Mouse (Mus musculus): ENCODE data around the gene Gcnt1. TPM values are rescaled to one million over a fixed set of nuclear protein-coding genes. Genes with fewer than 3 reads are reported as not detected.

Gcnt1 gene
- polyA plus RNA-seq, 1 experiment from 2014 or later, result 1.1 TPM

DNA sequence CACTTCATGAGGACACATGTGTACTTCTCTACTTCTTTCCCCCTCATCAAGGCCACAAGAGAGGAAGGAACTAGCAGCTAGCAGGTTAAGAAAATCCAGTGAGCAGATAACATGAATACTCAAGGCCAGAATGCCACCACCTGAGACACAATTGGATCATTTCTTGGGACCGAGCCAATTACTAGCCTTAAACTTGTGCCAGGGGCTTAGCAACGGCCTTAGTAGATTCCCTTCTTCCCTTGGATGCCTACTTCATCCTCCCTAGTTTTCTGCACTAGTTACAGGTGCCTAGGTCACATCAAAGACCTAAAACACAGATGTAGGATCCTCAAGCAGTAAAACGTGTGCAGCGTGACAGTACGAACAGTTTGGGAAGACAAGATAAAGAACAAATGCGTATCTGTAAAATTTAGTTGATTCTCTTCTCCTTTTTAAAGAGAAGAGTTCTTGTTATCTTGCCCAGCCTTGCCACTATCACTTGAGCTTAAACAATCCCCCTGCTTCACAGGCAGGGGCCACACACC, 44.7 kb downstream of the Gcnt1 start:
- no peak overlapping the region for H3K27ac ChIP-seq (replicated peaks; ENCODE audit: low read depth, low read length)
- H3K4me3 ChIP-seq (replicated peaks; ENCODE audit: low read depth, low read length), result no peak overlapping the region
- 91% methylated on average over 6 of the region's 6 CpGs for WGBS
- H3K4me2 ChIP-seq (ENCODE audit: low read length), result no peak overlapping the region
- H3K9ac ChIP-seq (replicated peaks; ENCODE audit: low read length), result no peak overlapping the region
- H3K36me3 ChIP-seq (ENCODE audit: control insufficient read depth, insufficient read depth, low read length), result no peaks in the 10 kb centered on the region
- H3K27me3 ChIP-seq (ENCODE audit: control insufficient read depth, insufficient read depth, low read length), result no peaks in the 10 kb centered on the region
- ATAC-seq (ENCODE audit: low FRiP score, low TSS enrichment), result no peak
- H3K9me3 ChIP-seq (ENCODE audit: control insufficient read depth, low read length), result no peaks in the 10 kb centered on the region
- DNase-seq, result no peak
- H3K4me1 ChIP-seq (ENCODE audit: control insufficient read depth, insufficient read depth, low read length), result no peaks in the 10 kb centered on the region

DNA sequence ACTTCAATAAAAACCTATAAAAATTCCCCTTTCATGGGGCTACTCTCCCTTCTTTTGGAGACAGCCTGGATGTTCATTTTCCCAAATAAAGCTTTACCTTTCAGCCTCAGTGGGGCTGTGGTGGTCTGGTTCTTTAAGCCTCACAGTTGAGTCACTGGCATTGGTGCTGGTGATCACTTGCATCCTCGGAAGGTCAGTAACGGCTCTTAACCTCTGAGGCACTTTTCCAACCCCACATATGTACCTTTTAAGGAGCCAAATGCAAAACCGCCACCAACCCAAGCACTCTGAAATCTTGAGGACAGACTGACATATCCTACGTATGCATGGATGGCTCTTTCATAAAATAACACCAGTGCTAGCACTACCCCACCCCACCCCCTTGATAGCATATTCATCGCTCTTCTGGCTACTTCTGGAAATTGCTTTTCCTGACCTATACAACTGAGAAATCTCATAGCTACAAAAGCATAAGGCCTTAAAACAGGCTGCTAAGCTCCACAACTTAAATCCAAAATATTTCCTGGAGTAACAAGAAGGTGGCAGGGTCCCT, 48.9 kb downstream of the Gcnt1 start:
- no peak overlapping the region for H3K27ac ChIP-seq (replicated peaks; ENCODE audit: low read depth, low read length)
- 95% methylated on average over 5 of the region's 5 CpGs for WGBS

DNA sequence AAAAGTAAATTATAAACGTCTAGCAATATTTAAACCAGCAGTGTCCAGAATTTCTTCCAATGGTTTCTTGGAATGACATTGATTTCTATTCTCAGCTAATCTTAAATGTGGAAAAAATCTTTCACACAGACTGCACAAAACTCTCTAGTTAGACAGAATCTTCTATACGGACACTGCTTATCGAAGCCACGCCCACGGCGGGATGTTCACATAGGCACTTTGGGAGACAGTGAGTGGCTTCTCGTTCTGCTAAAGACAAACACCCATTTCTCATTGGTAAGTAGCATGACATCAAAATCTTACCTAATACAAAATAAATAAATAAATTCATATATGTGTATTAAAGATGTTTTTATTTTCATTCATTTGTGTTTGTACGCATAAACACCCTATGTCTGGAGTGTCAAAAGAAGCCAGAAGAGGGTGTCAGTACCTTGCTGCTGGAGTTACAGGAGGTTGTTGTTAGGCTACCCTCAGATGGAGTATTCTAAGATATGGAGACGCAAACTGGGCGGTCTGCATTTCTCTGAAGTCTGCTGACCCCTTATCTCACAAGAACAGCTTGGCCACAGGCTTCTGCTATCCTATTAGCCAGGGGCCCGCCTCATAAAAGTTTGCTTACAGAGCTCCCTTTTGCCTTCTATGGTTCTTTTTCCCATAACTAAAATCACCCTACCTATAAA, 49.5 kb downstream of the Gcnt1 start:
- H3K27me3 ChIP-seq (ENCODE audit: control insufficient read depth, insufficient read depth, low read length), result no peaks in the 10 kb centered on the region
- DNase-seq (no peak), ATAC-seq (ENCODE audit: low FRiP score, low TSS enrichment) (no peak)
- no peak overlapping the region for H3K9ac ChIP-seq (replicated peaks; ENCODE audit: low read length)
- WGBS, result 94% methylated on average over 11 of the region's 11 CpGs
- H3K27ac ChIP-seq (replicated peaks; ENCODE audit: low read depth, low read length), result no peak overlapping the region
- no peaks in the 10 kb centered on the region for H3K9me3 ChIP-seq (ENCODE audit: control insufficient read depth, low read length)
- H3K36me3 ChIP-seq (ENCODE audit: control insufficient read depth, insufficient read depth, low read length), result no peaks in the 10 kb centered on the region
- no peak overlapping the region for H3K4me3 ChIP-seq (replicated peaks; ENCODE audit: low read depth, low read length)
- H3K4me2 ChIP-seq (ENCODE audit: low read length), result no peak overlapping the region
- H3K4me1 ChIP-seq (ENCODE audit: control insufficient read depth, insufficient read depth, low read length), result no peaks in the 10 kb centered on the region

More for the DNA sequence above, 48.9 kb downstream of the Gcnt1 start:
- no peak overlapping the region for H3K4me3 ChIP-seq (replicated peaks; ENCODE audit: low read depth, low read length)
- H3K9ac ChIP-seq (replicated peaks; ENCODE audit: low read length), result no peak overlapping the region
- H3K9me3 ChIP-seq (ENCODE audit: control insufficient read depth, low read length), result no peaks in the 10 kb centered on the region
- H3K27me3 ChIP-seq (ENCODE audit: control insufficient read depth, insufficient read depth, low read length), result no peaks in the 10 kb centered on the region
- H3K36me3 ChIP-seq (ENCODE audit: control insufficient read depth, insufficient read depth, low read length), result no peaks in the 10 kb centered on the region
- H3K4me2 ChIP-seq (ENCODE audit: low read length), result no peak overlapping the region
- no peak for ATAC-seq (ENCODE audit: low FRiP score, low TSS enrichment)
- no peak for DNase-seq
- H3K4me1 ChIP-seq (ENCODE audit: control insufficient read depth, insufficient read depth, low read length), result no peaks in the 10 kb centered on the region

DNA sequence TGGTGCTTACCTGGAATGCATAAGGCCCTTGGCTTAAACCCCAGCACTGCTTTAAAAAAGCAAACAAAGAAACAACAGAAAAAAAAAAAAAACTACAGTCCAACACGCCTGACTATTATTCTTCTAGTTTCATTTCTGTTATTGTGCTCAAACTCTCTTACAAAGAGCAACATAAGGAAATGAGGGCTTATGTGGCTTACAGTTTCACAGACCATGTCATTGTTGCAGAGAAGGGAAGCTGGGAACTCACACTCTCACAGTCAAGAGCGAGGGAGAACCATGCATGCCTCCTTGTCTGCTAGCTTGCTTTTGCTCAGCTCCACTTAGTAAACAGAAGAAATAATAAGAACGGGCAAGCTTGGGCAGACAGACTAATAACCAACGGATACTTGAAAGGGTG, 52.9 kb downstream of the Gcnt1 start:
- H3K4me1 ChIP-seq (ENCODE audit: control insufficient read depth, insufficient read depth, low read length), result no peaks in the 10 kb centered on the region
- no peak overlapping the region for H3K27ac ChIP-seq (replicated peaks; ENCODE audit: low read depth, low read length)
- H3K4me3 ChIP-seq (replicated peaks; ENCODE audit: low read depth, low read length), result no peak overlapping the region
- H3K36me3 ChIP-seq (ENCODE audit: control insufficient read depth, insufficient read depth, low read length), result no peaks in the 10 kb centered on the region
- WGBS, result 92% methylated on average over 4 of the region's 4 CpGs
- no peak overlapping the region for H3K9ac ChIP-seq (replicated peaks; ENCODE audit: low read length)
- ATAC-seq (ENCODE audit: low FRiP score, low TSS enrichment) (no peak), DNase-seq (no peak)
- H3K27me3 ChIP-seq (ENCODE audit: control insufficient read depth, insufficient read depth, low read length), result no peaks in the 10 kb centered on the region
- no peak overlapping the region for H3K4me2 ChIP-seq (ENCODE audit: low read length)
- no peaks in the 10 kb centered on the region for H3K9me3 ChIP-seq (ENCODE audit: control insufficient read depth, low read length)

DNA sequence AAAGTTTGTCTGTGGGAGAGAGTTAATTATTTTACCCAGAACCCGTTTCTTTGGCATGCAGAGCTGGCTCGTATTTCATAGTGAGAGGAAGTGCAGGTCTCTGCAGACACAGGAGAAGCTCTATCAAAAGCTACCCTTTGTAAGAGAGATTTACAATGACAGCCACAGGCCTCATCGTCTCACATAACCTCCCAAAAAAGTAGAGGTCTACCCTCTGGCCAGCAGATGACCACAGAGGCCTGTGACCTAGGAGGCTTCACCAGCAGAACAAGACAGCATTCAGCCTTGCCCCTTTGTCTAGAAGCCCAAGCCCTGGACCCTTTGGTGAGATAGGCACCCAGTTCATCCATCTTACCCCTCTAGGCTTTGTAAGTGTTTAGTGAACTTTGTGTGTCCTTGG, 53.9 kb downstream of the Gcnt1 start:
- no peak overlapping the region for H3K4me3 ChIP-seq (replicated peaks; ENCODE audit: low read depth, low read length)
- no peak overlapping the region for H3K27ac ChIP-seq (replicated peaks; ENCODE audit: low read depth, low read length)
- H3K9me3 ChIP-seq (ENCODE audit: control insufficient read depth, low read length), result no peaks in the 10 kb centered on the region
- no peak overlapping the region for H3K4me2 ChIP-seq (ENCODE audit: low read length)
- WGBS, result 57% methylated on average over 3 of the region's 3 CpGs
- H3K27me3 ChIP-seq (ENCODE audit: control insufficient read depth, insufficient read depth, low read length), result no peaks in the 10 kb centered on the region
- no peaks in the 10 kb centered on the region for H3K36me3 ChIP-seq (ENCODE audit: control insufficient read depth, insufficient read depth, low read length)
- ATAC-seq (ENCODE audit: low FRiP score, low TSS enrichment) (no peak), DNase-seq (no peak)
- no peak overlapping the region for H3K9ac ChIP-seq (replicated peaks; ENCODE audit: low read length)
- no peaks in the 10 kb centered on the region for H3K4me1 ChIP-seq (ENCODE audit: control insufficient read depth, insufficient read depth, low read length)

DNA sequence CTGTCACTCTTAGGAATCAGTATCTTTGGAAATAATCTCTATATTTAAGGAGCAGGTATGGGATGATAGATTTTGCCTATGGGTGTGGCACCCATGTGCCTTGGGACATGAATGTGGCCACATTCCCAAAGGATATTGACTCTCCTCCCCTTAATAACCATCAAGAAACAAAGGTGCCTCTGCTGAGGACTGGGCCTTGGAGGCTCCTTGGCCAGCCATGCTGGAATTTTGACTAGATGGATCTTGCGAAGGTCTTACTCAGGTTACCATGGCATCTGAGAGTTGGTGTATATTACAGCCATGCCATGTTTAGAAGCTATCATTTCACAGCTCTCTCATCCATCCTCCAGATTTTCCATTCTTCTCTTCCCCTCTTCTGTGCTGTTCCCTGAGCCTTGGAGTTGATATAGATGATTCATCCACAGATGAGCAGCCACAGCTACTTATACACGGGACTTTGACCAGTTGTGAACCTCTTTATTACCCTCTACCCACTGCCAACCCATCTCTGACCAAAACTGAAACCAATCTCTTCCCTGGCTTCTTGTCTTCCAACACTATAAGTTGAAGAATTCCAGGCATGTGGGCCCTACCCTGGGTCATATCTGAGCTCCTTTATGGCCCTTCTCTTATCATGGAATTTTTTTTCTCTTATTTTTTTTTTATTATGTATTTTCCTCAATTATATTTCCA, 56.2 kb downstream of the Gcnt1 start:
- Histone ChIP-seq H3K9ac (replicated peaks; ENCODE audit: low read length) (no peak overlapping the region), H3K27me3 (ENCODE audit: control insufficient read depth, insufficient read depth, low read length) (no peaks in the 10 kb centered on the region), H3K4me1 (ENCODE audit: control insufficient read depth, insufficient read depth, low read length) (no peaks in the 10 kb centered on the region), H3K4me2 (ENCODE audit: low read length) (no peak overlapping the region), H3K4me3 (replicated peaks; ENCODE audit: low read depth, low read length) (no peak overlapping the region), H3K9me3 (ENCODE audit: control insufficient read depth, low read length) (no peaks in the 10 kb centered on the region), H3K27ac (replicated peaks; ENCODE audit: low read depth, low read length) (no peak overlapping the region), H3K36me3 (ENCODE audit: control insufficient read depth, insufficient read depth, low read length) (no peaks in the 10 kb centered on the region)
- 91% methylated on average over 2 of the region's 2 CpGs for WGBS
- ATAC-seq (ENCODE audit: low FRiP score, low TSS enrichment), result no peak
- no peak for DNase-seq

DNA sequence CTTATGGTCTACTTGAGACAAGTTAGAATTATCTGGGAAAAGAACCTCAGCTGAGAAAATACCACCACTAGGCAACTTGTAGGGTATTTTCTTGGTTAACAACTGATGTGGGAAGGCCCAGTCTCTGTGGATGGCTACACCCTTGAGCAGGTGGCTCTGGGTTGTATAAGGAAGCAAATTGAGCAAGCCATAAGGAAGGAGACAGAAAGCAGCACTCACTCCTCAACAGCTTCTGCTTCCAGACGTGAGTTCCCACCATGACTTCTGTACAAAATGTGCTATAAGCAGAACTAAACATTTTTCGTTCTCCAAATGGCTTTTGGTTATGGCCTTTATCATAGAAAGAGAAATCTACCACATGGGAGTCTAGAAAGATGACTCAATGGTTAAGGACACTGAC, 58.2 kb downstream of the Gcnt1 start:
- Histone ChIP-seq H3K4me2 (ENCODE audit: low read length) (no peak overlapping the region), H3K27ac (replicated peaks; ENCODE audit: low read depth, low read length) (no peak overlapping the region), H3K27me3 (ENCODE audit: control insufficient read depth, insufficient read depth, low read length) (no peaks in the 10 kb centered on the region), H3K9ac (replicated peaks; ENCODE audit: low read length) (no peak overlapping the region), H3K4me1 (ENCODE audit: control insufficient read depth, insufficient read depth, low read length) (no peaks in the 10 kb centered on the region), H3K9me3 (ENCODE audit: control insufficient read depth, low read length) (no peaks in the 10 kb centered on the region), H3K4me3 (replicated peaks; ENCODE audit: low read depth, low read length) (no peak overlapping the region), H3K36me3 (ENCODE audit: control insufficient read depth, insufficient read depth, low read length) (no peaks in the 10 kb centered on the region)
- ATAC-seq (ENCODE audit: low FRiP score, low TSS enrichment) (no peak), DNase-seq (no peak)
- WGBS, result 78% methylated on average over 2 of the region's 2 CpGs

DNA sequence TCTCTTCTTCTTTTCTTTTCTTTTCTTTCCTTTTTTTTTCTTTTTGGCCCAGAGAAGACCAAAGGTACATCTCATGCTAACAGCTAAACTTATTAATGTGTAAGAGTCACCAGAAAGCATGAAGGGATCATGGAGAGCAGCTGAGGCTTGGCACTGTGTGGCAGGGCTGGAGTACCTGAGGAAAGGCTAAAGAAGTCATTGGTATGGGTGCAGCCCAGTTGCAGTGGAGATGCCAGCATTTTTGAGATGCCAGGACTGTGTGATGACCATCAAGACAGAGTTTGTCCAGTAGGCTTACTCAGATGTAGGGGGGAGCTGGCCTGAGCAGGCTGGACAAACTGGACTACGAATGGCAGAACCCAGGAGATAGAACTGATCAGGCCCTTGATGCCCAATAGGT, 58.9 kb downstream of the Gcnt1 start:
- Histone ChIP-seq H3K4me3 (replicated peaks; ENCODE audit: low read depth, low read length) (no peak overlapping the region), H3K9me3 (ENCODE audit: control insufficient read depth, low read length) (no peaks in the 10 kb centered on the region), H3K4me1 (ENCODE audit: control insufficient read depth, insufficient read depth, low read length) (no peaks in the 10 kb centered on the region), H3K4me2 (ENCODE audit: low read length) (no peak overlapping the region), H3K27me3 (ENCODE audit: control insufficient read depth, insufficient read depth, low read length) (no peaks in the 10 kb centered on the region), H3K36me3 (ENCODE audit: control insufficient read depth, insufficient read depth, low read length) (no peaks in the 10 kb centered on the region), H3K9ac (replicated peaks; ENCODE audit: low read length) (no peak overlapping the region), H3K27ac (replicated peaks; ENCODE audit: low read depth, low read length) (no peak overlapping the region)
- 78% methylated on average over 1 of the region's 1 CpGs for WGBS
- no peak for DNase-seq
- no peak for ATAC-seq (ENCODE audit: low FRiP score, low TSS enrichment)

Measured in midbrain, embryonic 14.5 days (tissue).